Mouse (Mus musculus): ENCODE measurements around the gene Sh3glb2.
A peak's percentile ranks its signal among the peaks of the same experiment; 100 is the strongest.

Sh3glb2 gene

DNA sequence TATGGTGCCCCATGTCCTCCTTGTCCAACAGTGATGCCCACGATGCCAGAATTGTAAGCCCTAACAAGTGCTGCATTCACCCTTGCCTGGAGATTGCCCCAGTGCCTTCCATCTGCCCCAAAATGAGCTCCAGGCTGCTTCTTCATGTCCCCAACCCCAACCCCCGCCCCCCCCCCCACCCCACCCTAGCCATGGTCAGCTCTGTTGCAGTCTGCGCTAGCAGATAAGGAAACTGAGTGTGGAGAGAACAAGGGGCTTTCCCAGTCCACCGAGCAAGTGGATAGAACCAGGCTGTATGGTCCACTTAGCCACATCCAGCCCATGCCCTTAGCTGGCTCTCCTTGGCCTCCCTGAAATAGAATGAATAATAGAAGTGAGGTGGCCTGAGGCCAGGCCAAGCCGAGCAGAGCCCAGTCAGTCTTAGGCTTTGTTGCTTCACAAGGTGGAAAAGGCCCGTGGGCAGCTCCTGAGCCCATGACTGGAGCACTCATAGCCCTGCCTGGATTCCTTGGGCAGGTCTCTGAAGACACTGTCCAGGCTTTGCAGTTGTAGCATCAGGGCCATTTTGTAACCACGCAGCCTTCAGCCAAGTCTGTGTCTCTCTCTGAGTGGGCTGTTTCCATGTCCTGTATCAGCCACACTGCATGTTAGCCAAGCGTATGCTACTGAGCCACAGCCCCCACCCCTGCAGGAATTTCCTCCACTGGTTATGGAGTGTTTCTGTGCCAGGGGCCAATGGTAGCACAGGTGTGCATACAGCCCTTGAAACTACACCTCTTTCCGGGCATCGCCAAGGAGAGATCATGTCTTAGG is 21.6 kb upstream of the Sh3glb2 start:
- peak; percentile 41 for ATAC-seq (ENCODE audit: low TSS enrichment)

DNA sequence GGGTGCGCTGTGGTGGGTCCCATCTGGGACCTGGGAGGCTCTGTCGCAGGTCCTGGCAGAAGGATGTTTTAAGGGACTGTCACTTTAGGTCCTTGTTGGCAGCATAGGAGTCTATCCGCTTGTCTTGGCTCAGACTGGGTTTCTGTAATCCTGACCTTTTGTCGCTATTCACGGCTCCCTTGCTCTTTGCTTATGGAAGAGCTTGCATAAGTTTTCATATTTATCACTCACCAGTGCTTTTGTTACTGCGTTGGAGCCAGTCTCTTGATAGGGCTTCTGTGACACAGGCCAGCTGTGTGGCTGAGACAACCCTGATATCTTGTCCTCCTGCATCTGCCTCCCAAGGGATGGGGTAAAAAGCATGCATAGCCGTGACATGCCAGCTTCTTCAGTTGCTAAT is 20.2 kb upstream of the Sh3glb2 start:
- ATAC-seq (ENCODE audit: low TSS enrichment), result no peak

DNA sequence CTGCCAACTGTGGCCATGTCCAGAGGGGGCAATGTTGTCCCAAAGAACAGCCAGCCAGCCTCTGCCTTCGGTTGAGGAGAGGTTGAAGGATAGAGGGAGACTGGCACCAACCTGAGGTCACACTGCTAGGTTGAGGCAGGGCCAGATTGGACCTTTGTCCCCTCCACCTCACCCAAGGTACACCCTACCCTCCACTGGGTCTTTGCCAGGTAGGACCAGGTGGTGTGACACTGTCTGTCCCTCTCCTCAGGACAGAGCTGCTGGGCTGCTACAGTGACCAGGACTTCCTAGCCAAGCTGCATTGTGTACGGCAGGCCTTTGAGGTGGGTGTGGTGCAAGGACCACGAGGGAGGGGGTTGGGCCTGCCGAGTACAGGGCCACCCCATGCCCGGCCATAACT is 18.6 kb upstream of the Sh3glb2 start:
- ATAC-seq (ENCODE audit: low TSS enrichment), result no peak

DNA sequence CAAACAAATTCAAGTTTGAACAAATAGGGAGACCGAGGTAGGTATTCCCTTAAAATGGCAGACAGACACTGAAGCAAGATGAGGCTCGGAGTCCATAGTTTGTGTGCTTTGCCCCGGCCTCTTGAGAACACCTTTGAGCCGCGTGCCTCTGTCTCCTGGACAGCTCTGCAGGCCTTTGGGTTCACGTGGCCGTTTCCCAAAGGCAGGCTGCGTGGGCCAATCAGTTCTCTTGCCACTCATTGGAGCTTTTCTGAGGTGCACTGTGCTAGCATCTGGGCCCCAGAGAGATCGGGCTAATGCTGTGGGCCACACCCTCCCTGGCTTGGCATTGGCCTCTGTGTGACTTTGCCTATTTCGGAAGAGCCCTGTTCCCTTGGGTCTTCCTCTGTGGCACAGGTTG is 16.8 kb upstream of the Sh3glb2 start:
- ATAC-seq (ENCODE audit: low TSS enrichment), result no peak

DNA sequence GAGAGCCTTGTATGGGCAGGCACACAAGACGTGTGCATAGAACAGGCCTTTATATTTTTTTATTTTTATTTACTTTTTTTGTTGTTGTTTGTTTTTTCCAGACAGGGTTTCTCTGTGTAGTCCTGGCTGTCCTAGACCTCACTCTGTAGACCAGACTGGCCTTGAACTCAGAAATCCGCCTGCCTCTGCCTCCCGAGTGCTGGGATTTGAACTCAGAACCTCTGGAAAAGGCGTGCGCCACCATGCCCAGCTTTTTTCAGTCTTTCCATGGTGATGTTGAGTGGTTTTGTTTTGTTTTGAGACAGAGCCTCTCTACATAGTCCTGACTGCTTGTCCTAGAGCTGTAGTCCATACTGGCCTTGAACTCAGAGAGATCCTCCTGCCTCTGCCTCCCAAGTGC is 13.6 kb upstream of the Sh3glb2 start:
- ATAC-seq (ENCODE audit: low TSS enrichment), result no peak

DNA sequence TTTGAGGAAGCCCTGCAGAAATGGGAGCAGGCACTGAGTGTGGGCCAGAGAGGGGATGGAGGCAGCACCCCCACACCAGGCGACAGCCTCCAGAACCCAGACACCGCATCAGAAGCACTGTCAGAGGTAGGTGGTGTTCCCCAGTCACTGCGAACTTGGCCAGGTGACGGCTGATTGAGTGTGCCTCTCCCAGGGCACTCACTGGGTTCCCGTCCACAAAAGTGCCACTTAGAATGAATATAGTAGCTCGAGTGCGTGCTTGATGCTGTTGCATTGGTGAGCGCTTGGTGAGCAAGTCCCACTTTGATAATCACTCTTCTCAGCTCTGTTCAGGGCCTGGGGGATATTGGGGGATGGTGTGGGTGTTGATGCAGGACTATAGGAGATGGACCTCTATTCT is 12.4 kb upstream of the Sh3glb2 start:
- ATAC-seq (ENCODE audit: low TSS enrichment), result no peak

DNA sequence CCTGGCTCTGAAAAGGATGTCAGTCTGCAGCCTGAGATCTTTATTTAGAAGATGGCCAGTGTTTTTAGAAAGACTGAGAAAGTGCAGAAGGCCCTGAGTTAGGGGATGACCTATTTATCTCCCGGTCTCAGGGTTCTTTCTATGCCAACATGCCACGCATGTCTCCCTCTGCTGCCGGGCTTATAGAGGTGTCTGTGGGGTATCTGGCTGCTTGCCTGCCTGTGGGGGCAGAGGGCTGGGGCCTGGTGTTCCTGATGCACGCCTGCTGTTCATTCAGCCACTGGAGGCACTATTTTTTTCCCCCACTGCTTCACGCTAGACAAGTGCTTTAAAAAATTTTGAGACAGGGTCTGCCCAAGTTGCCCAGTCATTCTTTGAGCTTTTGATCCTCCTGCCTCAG is 7.1 kb upstream of the Sh3glb2 start:
- ATAC-seq (ENCODE audit: low TSS enrichment), result no peak

DNA sequence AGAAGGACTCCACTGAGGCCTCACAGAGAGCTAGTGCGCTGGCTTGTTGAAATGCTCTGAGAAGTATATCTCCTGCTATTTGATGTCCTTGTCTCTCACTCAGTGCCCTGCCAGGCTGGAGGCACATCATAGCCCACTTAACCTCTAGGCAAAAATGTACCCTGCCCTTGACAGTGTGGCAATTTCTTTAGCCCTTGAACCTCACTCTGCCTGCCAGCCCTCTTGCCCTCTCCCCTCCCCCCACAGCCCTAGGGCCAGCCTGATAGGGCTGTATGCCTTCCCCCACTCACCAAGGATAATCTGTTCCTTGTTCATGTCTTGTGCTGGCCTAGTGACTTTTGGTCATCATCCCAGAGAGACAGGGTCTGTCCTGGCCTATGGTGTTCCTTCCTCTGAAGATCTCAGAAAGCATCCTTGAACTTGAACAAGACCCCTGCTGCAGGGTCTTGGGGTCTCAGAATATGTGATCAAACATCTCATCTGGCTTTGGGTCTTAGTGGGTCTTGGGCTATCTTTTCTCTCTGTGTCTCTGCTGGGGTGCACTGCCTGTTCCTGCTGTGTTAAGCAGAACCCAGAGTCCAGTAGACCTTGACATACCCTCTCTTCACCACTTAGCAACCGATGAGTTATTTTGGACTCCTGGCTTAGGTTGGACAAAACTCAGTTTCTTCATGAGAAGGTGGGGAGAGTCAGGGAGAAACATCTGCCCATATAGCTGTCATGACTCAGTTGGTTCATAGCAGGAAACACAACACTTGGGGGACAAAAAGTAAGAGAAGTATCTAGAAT is 6.3 kb upstream of the Sh3glb2 start:
- no peak for ATAC-seq (ENCODE audit: low TSS enrichment)

DNA sequence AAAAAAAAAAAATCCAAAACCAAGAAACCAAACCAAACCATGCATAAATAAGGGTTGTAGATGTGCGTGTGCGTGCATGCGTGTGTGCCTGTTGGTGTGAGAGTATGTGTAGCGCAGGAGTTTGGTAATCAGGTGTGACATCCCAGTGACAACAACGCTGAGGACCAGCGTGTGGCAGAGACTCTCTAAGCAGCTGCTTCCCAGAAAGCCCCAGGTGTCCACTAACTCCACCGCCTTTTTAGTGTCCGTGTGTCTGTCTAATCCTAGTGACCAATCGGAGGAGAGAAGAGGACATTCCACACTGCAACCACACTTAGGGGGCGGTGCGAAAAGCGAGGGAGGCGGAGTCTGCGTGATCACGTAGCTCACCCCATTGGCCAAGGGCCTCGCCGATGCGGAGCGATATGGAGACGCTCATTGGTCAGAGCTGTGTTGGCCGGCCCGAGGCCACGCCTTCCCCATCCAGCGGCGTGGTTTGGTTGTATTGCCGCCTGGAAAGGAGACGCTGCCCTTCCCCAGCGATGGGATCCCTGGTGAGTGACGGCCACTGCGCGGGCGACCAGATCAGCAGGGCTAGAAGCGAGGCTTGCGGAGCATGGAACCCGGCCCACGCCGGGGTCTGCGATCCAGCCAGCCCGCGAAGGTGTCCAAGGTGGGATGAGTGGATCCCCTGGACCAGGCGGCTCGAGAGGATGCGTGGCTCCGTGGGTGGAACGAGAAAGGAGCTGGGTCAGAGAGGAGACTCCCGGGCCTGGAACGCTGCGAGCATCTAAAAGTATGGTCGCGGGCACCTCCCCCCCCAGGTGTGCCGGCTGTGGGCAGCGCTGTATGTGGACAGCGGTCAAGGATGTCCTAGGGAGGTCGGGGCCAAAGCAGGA is 4.9 kb upstream of the Sh3glb2 start, which contains the start of gene Miga2:
Miga2 (plus strand) TSS at position 461 of the 878 bp plus-strand sequence.
- peak; percentile 96 for ATAC-seq (ENCODE audit: low TSS enrichment)

DNA sequence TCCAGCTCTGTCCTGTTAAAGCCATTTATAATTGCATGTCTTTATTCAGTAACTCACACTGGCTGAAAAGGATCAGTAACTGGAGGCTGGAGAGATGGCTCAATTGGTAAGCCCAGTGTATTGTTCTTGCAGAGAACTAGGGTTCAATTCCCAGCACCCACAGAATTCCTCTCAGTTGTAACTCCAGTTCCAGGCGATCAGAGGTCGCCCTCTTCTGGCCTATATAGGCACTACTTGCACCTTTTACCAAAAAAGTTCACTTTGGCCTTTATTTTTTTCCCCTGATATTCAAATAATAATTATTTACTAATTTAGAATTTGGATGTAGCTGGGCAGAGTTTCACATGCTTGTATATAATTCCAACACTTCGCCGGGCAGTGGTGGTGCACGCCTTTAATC is 3.7 kb upstream of the Sh3glb2 start:
- ATAC-seq (ENCODE audit: low TSS enrichment), result no peak

DNA sequence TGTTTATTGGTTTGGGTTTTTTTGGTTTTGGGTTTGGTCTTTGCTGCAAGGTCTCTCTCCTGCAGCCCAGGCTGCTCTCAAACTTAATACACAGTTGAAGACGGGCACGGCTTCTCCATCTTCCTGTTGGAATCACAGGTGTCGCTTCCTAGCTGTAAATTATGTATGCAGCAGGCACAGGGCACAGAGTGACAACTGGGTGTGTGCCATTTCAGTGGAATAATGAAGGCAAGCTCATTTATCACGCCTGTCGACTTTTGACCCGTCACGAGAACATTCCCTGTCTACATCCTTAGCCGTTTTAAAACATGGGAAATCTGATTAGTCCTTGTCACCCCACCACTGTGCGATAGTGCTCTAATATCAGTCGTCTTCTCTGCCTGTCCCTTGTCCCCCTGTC is 1.5 kb upstream of the Sh3glb2 start:
- no peak for ATAC-seq (ENCODE audit: low TSS enrichment)

DNA sequence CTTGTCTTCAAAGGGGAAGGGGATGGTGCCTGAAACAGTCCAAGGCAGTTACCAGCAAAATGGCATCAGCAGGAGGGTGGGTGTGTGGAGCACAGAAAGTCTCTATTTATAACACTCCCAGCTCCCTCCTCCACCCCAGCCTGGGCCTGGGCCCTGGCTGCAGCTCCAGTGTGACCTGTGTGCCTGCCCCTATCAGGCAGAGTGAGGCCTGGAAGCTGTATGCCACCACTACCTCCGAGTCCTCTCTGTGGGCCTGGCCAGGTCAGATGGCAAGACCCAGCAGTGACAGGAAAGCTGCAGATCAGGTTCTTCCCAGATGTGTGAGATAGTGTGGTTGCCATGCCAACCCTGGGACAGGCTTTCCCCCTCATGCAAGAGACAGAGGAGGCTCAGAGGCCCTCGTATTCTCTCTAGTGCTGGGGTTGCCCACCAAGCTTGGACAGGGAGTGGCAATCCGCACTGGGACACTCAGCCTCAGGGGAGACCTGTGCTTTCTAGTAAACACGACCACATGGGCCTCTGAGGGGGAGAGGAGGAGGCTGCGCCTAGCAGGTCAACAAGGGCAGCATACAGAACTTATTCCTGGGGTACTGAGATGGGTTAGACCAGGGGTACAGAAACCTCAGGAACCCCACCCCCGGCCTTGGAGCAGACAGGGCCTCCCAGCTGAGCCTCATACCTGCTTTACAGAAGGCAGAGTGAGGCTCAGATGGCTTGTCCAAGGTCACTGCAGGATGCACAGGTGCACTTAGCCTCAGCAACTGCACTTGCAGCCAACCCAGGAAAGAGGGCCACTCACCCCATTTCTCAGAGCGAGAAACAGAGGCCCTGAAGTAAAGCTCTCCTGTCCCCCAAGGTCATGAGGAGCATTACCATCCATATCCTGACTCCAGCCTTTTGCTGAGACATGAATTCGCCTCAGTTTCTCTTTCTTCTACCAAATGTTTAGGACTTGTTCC is 1.3 kb downstream of the Sh3glb2 start:
- ATAC-seq (ENCODE audit: low TSS enrichment), result peak; percentile 42; the same call in 1 of the 2 replicates

DNA sequence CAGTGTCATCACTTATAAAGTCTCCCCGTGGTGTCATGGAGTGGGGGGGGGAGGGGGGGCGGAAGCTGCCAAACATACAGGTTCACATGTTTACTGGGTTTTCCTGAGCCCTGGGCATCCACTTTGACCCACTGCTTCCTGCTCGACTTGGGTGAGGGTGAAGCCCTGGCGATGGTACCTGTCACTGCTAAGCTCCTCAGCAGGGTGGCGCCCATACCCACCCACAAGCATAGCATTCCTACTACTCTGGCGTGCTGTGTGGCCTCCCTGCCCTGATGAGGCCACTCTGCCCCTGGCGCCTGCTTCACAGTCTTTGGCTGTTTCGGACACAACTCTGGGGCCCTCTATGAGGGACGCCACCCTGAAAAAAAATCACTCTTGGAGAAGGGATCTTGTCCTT is 2.2 kb downstream of the Sh3glb2 start:
- no peak for ATAC-seq (ENCODE audit: low TSS enrichment)

DNA sequence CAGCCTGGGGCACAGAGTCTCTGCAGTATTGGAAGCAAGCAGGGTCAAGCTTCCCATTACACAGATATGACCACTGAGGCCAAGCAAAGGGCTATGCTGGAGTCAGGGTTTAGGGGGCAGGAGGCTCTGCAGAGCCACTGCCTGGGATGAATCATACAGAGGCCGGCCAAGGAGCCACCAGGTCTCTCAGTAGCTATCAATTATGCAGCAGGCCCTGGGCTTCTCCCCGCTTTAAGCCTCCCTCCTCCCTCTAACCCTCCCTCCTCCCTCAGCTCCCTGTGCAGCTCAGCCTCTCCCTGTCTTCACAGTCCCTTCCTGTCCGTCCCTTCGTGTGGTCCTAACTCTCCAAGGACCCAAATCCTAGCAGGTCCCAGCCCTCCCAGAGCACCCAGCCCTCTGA is 2.9 kb downstream of the Sh3glb2 start:
- no peak for ATAC-seq (ENCODE audit: low TSS enrichment)

DNA sequence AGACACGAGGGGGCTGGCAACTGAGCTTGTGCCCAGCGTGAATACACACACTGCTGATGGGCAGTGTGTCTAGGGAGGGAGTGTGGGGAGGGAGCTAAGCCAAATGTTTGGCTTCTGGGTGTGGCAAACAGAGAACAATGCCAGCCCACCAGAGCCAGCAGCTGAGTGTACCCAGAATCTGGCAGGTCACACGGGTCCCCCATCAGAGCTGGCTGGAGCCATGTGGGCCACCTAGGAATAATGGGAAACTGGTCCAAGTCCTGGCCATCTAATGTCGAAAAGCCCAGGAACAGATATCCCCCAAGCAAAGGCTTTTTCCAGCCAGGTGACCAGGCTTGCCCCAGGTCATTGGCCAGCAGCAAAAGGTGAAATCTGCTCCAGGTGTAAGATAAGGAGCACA is 3.3 kb downstream of the Sh3glb2 start:
- ATAC-seq (ENCODE audit: low TSS enrichment), result no peak

DNA sequence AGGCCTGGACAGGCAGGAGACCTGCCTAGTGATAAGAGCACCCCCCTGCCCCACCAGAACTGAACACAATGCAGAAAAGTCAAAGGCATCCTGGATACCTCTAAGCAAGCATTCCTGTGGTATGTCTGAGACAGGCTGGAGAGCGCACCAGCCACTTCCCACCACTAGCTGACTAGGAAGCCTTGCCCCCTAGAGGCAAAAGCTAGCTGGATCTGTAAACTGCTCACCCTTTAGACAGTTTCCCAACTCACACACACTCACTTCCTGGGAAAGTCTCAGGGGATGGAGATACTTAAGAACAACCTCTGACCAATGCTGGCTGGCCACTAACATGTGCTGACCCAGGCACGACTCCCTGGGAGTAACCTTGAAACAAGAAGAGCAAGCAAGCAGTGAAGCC is 8.0 kb downstream of the Sh3glb2 start:
- no peak for ATAC-seq (ENCODE audit: low TSS enrichment)

DNA sequence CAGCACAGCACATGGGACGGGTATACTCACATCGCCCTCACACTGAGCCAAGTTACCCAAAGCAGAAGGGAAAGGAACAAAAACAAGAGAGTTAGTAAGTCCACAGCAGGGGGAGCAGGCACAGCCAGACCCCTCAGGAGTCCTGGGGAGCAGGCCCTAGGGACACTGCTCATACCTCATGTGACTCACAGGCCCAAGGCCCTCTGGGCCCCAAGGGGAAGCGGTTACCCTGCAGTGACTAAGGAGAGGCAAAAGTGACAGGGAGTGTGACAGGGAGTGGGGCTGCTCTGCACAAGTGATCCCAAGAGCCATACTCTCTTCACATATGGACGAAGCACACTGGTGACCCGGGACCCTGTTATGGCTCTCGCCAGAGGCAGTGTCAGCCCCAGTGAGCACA is 9.9 kb downstream of the Sh3glb2 start:
- no peak for ATAC-seq (ENCODE audit: low TSS enrichment)

DNA sequence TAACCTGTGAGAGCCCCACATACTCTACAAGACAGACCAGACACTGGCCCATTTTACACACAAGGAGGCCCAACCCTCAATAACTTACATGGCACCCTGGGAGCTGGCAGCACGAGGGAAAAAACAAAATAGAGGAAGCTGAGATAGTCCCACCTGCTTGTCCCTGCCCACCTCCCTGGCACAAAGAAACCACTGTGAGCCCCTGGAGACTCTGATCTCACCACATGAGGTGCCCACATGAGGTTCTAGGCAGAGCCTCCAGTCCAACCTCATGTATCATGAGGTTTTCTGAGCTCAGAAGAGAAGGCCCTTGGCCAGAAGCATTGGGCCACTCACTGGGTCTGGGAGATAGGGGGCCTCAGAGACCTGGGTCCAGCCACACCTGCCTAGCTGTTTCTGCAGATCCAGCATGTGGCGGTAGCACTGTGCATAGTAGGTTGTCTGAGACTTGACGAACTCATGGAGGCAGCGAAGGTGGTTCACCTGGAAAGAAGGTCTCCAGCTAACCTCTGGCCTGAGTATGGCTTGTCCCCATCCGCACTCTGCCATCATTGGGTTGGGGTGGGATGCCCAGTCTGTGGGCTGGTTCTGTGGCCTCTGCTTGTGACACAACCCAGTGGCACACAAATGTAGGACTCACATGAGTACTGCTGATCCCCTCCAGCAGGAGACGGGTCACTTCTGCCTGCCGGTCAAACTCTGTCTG is 13.0 kb downstream of the Sh3glb2 start:
- ATAC-seq (ENCODE audit: low TSS enrichment), result no peak

DNA sequence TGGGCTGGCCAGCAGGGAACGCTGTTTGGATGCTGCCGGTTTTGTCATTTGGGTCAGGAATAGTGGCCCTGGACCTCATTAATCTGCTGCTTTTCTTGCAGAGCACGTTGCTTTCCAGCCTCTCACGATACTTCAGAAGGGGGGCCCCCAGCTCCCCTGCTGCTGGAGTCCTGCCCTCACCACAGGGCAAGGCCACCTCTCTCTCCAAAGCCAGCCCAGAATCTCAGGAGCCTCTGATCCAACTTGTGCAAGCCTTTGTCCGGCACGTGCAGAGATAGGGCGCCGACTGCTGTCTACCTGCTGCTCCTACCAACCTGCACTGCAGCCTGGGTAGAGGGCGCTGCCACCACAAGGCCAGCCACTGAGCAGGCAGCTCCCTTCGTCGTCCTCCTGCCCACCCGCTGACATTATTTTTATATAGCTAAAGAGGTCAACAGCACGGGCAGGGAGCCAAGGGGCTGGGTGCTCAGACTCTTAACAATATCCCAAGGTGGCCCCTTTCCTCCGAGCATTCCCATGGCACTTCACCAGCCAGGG is 15.5 kb downstream of the Sh3glb2 start:
- 0 out of 2 replicates have a peak, but pooled peaks have one; percentile 18 for ATAC-seq (ENCODE audit: low TSS enrichment)

DNA sequence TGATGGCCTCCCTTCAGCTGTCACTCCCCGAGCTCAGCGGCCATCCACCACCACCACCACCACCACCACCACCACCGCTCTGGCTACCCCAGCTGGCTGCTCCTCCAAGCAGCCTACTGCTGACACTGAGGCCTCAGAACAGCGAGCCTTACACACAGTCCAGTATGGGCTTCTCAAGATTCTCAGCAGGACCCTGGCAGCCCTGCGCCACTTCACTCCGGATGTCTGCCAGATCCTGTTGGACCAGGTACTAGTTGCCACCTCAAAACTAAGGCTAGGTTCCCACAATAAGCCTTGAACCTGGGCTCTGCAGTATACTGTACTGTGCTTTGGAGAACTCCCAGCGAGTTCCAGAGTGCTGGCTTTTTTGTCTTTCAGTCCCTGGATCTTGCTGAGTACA is 16.6 kb downstream of the Sh3glb2 start:
- no peak for ATAC-seq (ENCODE audit: low TSS enrichment)
